Mouse (Mus musculus) MEL (cell line): ENCODE data around the gene Lmx1a. TPM values are rescaled to one million over a fixed set of nuclear protein-coding genes. Genes with fewer than 3 reads are reported as not detected.

ENCODE experiments used
- DNase-seq: peaks from one replicate; pipeline ENCODE4 v3.0.0; 2011; ENCODE audit warnings: low read depth, low spot score
- H3K27ac ChIP-seq: 2 replicates; pipeline ENCODE4 v1.5.1; 2012; ENCODE audit warnings: low read depth, mild to moderate bottlenecking, control low read depth, low read length, moderate library complexity; ENCODE audit not compliant: control insufficient read depth
- H3K27me3 ChIP-seq, 2 experiments: fragments of 150-350 bp in 1 of 2; sonication (generic) in 1 of 2; 2 replicates each; pipeline ENCODE4 v1.6.1; 2012; ENCODE audit warnings: low read length in 2 of 2, mild to moderate bottlenecking in 2 of 2, improper control_type of control experiment in 1 of 2, moderate library complexity in 1 of 2; ENCODE audit not compliant: insufficient read depth in 2 of 2, control insufficient read depth in 1 of 2
- H3K36me3 ChIP-seq, 2 experiments: 2 replicates each; pipeline ENCODE4 v1.6.1; 2012 to 2014; ENCODE audit warnings: low read length in 2 of 2, improper control_type of control experiment in 1 of 2, inconsistent platforms in 1 of 2, mild to moderate bottlenecking in 1 of 2; ENCODE audit not compliant: insufficient read depth in 2 of 2, control insufficient read depth in 1 of 2
- H3K4me1 ChIP-seq, 2 experiments: fragments of 150-350 bp in 1 of 2; sonication (generic) in 1 of 2; 2 replicates each; pipeline ENCODE4 v1.6.1; 2012; ENCODE audit warnings: low read length in 2 of 2, improper control_type of control experiment in 1 of 2, mild to moderate bottlenecking in 1 of 2; ENCODE audit not compliant: insufficient read depth in 2 of 2, control insufficient read depth in 1 of 2
- H3K4me3 ChIP-seq, 2 experiments: fragments of 150-350 bp in 1 of 2; sonication (generic) in 1 of 2; 2 replicates each; pipeline ENCODE4 v1.5.1; 2012; ENCODE audit warnings: low read depth in 2 of 2, low read length in 2 of 2, mild to moderate bottlenecking in 2 of 2, moderate library complexity in 2 of 2, control low read depth in 1 of 2, improper control_type of control experiment in 1 of 2; ENCODE audit not compliant: control insufficient read depth in 1 of 2, insufficient read depth in 1 of 2
- H3K79me2 ChIP-seq: 2 replicates; pipeline ENCODE4 v1.6.1; 2012; ENCODE audit warnings: mild to moderate bottlenecking, low read length, moderate library complexity; ENCODE audit not compliant: control insufficient read depth, poor library complexity, insufficient read depth
- H3K9ac ChIP-seq: 2 replicates; pipeline ENCODE4 v1.6.1; 2012; ENCODE audit warnings: low read depth, mild to moderate bottlenecking, control low read depth, low read length, moderate library complexity; ENCODE audit not compliant: control insufficient read depth, poor library complexity, severe bottlenecking
- H3K9me3 ChIP-seq: fragments of 150-350 bp; sonication (generic); replicated peaks from 2 replicates; pipeline ENCODE4 v1.6.1; 2012; ENCODE audit warnings: mild to moderate bottlenecking, low read length, improper control_type of control experiment, moderate library complexity; ENCODE audit not compliant: insufficient read depth
- BHLHE40 ChIP-seq: IDR thresholded peaks from 2 replicates; pipeline ENCODE4 v1.6.1; 2012; ENCODE audit warnings: low read depth, mild to moderate bottlenecking, inconsistent platforms, low read length, improper control_type of control experiment, borderline replicate concordance
- CHD2 ChIP-seq: IDR thresholded peaks from 2 replicates; pipeline ENCODE4 v1.6.1; 2011; ENCODE audit warnings: low read length, improper control_type of control experiment
- CTCF ChIP-seq, 3 experiments: IDR thresholded peaks in 2 of 3; conservative IDR thresholded peaks in 1 of 3; 2 replicates each; pipeline ENCODE4 v1.5.1; 2011 to 2012; ENCODE audit warnings: low read length in 3 of 3, low read depth in 2 of 3, mild to moderate bottlenecking in 2 of 3, improper control_type of control experiment in 1 of 3, inconsistent platforms in 1 of 3, mixed read lengths in 1 of 3, moderate library complexity in 1 of 3; ENCODE audit not compliant: control insufficient read depth in 1 of 3, insufficient read depth in 1 of 3, poor library complexity in 1 of 3, severe bottlenecking in 1 of 3
- JUND ChIP-seq: IDR thresholded peaks from 2 replicates; pipeline ENCODE4 v1.6.1; 2011; ENCODE audit warnings: low read depth, mild to moderate bottlenecking, improper control_type of control experiment, low read length
- KAT2A ChIP-seq: conservative IDR thresholded peaks from 2 replicates; pipeline ENCODE4 v1.6.1; 2012; ENCODE audit warnings: low read depth, low read length, improper control_type of control experiment, inconsistent platforms
- MAFK ChIP-seq: IDR thresholded peaks from 2 replicates; pipeline ENCODE4 v1.6.1; 2011; ENCODE audit warnings: low read depth, mild to moderate bottlenecking, low read length, improper control_type of control experiment, borderline replicate concordance
- MAX ChIP-seq: IDR thresholded peaks from 2 replicates; pipeline ENCODE4 v1.6.1; 2011; ENCODE audit warnings: low read length, improper control_type of control experiment
- MAZ ChIP-seq: IDR thresholded peaks from 2 replicates; pipeline ENCODE4 v1.6.1; 2012; ENCODE audit warnings: low read depth, mild to moderate bottlenecking, inconsistent platforms, low read length, improper control_type of control experiment
- MXI1 ChIP-seq: IDR thresholded peaks from 2 replicates; pipeline ENCODE4 v1.6.1; 2011; ENCODE audit warnings: mild to moderate bottlenecking, low read depth, low read length, improper control_type of control experiment
- MYB ChIP-seq: IDR thresholded peaks from 2 replicates; pipeline ENCODE4 v1.6.1; 2011; ENCODE audit warnings: mild to moderate bottlenecking, low read depth, low read length, improper control_type of control experiment
- NELFE ChIP-seq: IDR thresholded peaks from 2 replicates; pipeline ENCODE4 v1.6.1; 2011; ENCODE audit warnings: low read depth, low read length, improper control_type of control experiment
- NRF1 ChIP-seq: IDR thresholded peaks from 2 replicates; pipeline ENCODE4 v1.6.1; 2014; ENCODE audit warnings: low read depth, mild to moderate bottlenecking, inconsistent platforms, low read length, improper control_type of control experiment, moderate library complexity; ENCODE audit not compliant: poor library complexity, insufficient read depth, severe bottlenecking
- RAD21 ChIP-seq: IDR thresholded peaks from 2 replicates; pipeline ENCODE4 v1.6.1; 2011; ENCODE audit warnings: mild to moderate bottlenecking, low read depth, low read length, improper control_type of control experiment
- SIN3A ChIP-seq: IDR thresholded peaks from 2 replicates; pipeline ENCODE4 v1.6.1; 2012; ENCODE audit warnings: low read length, improper control_type of control experiment, inconsistent platforms
- SMC3 ChIP-seq: IDR thresholded peaks from 2 replicates; pipeline ENCODE4 v1.6.1; 2011; ENCODE audit warnings: low read depth, low read length, improper control_type of control experiment
- UBTF ChIP-seq: IDR thresholded peaks from 2 replicates; pipeline ENCODE4 v1.6.1; 2012; ENCODE audit warnings: low read depth, mild to moderate bottlenecking, inconsistent platforms, low read length, improper control_type of control experiment, moderate library complexity, borderline replicate concordance; ENCODE audit not compliant: insufficient read depth
- USF1 ChIP-seq: IDR thresholded peaks from 2 replicates; pipeline ENCODE4 v1.6.1; 2014; ENCODE audit warnings: low read depth, mild to moderate bottlenecking, inconsistent platforms, low read length, improper control_type of control experiment, moderate library complexity
- USF2 ChIP-seq, 2 experiments: IDR thresholded peaks; 2 replicates each; pipeline ENCODE4 v1.6.1; 2011 to 2012; ENCODE audit warnings: improper control_type of control experiment in 2 of 2, low read length in 2 of 2, borderline replicate concordance in 1 of 2, inconsistent platforms in 1 of 2, low read depth in 1 of 2, mild to moderate bottlenecking in 1 of 2; ENCODE audit not compliant: insufficient read depth in 1 of 2
- ZC3H11A ChIP-seq: IDR thresholded peaks from 2 replicates; pipeline ENCODE4 v1.6.1; 2012; ENCODE audit warnings: low read depth, mild to moderate bottlenecking, inconsistent platforms, low read length, improper control_type of control experiment
- ZKSCAN1 ChIP-seq: IDR thresholded peaks from 2 replicates; pipeline ENCODE4 v1.6.1; 2012; ENCODE audit warnings: low read depth, mild to moderate bottlenecking, inconsistent platforms, low read length, improper control_type of control experiment, moderate library complexity
- ZNF384 ChIP-seq: IDR thresholded peaks from 2 replicates; pipeline ENCODE4 v1.6.1; 2012; ENCODE audit warnings: low read depth, mild to moderate bottlenecking, inconsistent platforms, low read length, improper control_type of control experiment
- polyA plus RNA-seq, 2 experiments: library from polyadenylated mRNA; stranded (reverse) in 1 of 2; unstranded in 1 of 2; fragments of >175 nt in 1 of 2; fragments of >200 nt in 1 of 2; gene quantifications; 2 replicates each; pipeline versions ENCODE4 v1.2.1 to v1.2.4; 2012; ENCODE audit warnings: low replicate concordance in 2 of 2, low read depth in 1 of 2; ENCODE audit not compliant: insufficient read length in 2 of 2, insufficient read depth in 1 of 2, missing spikeins in 1 of 2
- total RNA-seq: library from RNA; depleted of rRNA; stranded (reverse); fragments of 300-350 nt; gene quantifications from 2 replicates; pipeline ENCODE4 v1.2.3, GENCODE M21; 2012

Gene Lmx1a
- total and polyA plus RNA-seq, 3 experiments, result not detected

DNA sequence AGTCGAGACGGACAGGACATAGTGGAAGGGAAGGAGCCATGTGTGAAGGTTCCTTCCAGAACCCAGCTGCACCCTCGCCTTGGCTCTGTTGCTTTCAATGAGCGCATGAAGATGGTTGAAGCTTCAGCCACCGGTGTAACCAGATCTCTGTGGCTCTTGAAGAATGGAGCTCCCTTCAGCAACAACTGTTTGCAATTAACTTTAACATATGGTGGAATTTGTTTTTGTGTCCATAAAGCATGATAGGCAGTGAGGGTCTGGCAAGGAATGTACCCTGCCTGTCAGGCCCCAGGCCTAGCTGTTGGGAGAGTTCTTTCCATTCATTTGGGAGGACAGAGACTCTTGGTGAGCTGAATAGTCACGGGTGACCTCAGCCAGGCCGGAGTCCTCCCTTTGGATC is 81.4 kb downstream of the Lmx1a start:
- H3K9me3 ChIP-seq, result no peaks in the 10 kb centered on the region
- TF ChIP-seq MAZ (no peak), JUND (no peak), ZNF384 (no peak), KAT2A (no peak), UBTF (no peak)
- no peaks in the 10 kb centered on the region for H3K4me1 ChIP-seq

DNA sequence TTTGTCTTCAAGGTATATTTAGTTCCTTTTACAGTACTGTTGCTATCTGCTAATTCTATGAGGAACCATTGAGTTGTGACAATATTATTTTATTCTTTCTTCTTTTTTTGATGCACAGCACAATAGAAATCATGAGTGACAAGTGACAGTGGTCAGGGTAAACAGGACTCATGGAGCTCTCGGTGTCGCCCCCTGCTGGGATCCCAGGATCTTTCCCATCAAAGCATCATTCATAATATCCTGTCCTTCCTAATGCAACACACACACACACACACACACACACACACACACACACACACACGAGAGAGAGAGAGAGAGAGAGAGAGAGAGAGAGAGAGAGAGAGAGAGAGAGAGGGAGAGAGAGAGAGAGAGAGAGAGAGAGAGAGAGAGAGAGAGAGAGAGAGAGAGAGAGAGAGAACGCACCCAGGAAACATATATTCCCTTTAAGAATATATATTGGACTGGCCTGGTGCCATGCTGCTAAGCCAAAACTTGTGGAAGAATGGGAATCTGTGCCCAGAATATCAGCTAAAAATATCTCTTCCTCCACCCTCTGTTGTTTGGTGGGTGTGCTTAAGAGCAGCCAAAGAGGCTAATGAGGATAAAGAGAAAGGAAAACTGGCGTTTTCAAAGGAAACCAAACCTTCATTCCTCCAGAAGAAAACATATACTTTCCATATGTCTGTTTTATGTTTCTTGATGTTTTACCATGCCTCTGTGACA is 90.9 kb downstream of the Lmx1a start:
- no peaks in the 10 kb centered on the region for H3K9me3 ChIP-seq
- no peak for DNase-seq
- H3K27me3 ChIP-seq, result no peaks in the 10 kb centered on the region
- no peaks in the 10 kb centered on the region for H3K36me3 ChIP-seq
- no peaks in the 10 kb centered on the region for H3K4me1 ChIP-seq
- H3K9ac ChIP-seq, result no peak overlapping the region
- no peak overlapping the region for H3K27ac ChIP-seq
- no peaks in the 10 kb centered on the region for H3K79me2 ChIP-seq
- no peak overlapping the region for H3K4me3 ChIP-seq
- TF ChIP-seq BHLHE40, result no peak
- no peak for TF ChIP-seq CTCF (IDR thresholded peaks at IDR 0.05 in 2 of 3, conservative IDR thresholded peaks at IDR 0.05 in 1 of 3; ENCODE audit: control insufficient read depth in 1 of 3, insufficient read depth in 1 of 3, low read depth in 2 of 3, low read length in 3 of 3, poor library complexity in 1 of 3, severe bottlenecking in 1 of 3)
- TF ChIP-seq ZC3H11A, result no peak
- TF ChIP-seq MAZ, result no peak
- no peak for TF ChIP-seq SIN3A
- TF ChIP-seq NRF1, result no peak
- no peak for TF ChIP-seq UBTF
- TF ChIP-seq MAFK, result no peak
- no peak for TF ChIP-seq SMC3
- no peak for TF ChIP-seq CHD2
- no peak for TF ChIP-seq MXI1
- TF ChIP-seq MAX, result no peak
- TF ChIP-seq USF2 (IDR thresholded peaks at IDR 0.05; ENCODE audit: borderline replicate concordance in 1 of 2, insufficient read depth in 1 of 2, low read depth in 1 of 2, low read length in 2 of 2), result no peak
- TF ChIP-seq MYB, result no peak
- no peak for TF ChIP-seq NELFE
- no peak for TF ChIP-seq ZKSCAN1
- no peak for TF ChIP-seq USF1
- TF ChIP-seq RAD21, result no peak

More for the DNA sequence above, 81.4 kb downstream of the Lmx1a start:
- no peak for DNase-seq
- Histone ChIP-seq H3K27me3 (no peaks in the 10 kb centered on the region), H3K79me2 (no peaks in the 10 kb centered on the region), H3K27ac (no peak overlapping the region), H3K36me3 (no peaks in the 10 kb centered on the region), H3K4me3 (no peak overlapping the region), H3K9ac (no peak overlapping the region)
